Mouse (Mus musculus) adrenal gland, adult 2 months (tissue): ENCODE data around the gene C3. TPM values are rescaled to one million over a fixed set of nuclear protein-coding genes. Genes with fewer than 3 reads are reported as not detected.
A peak's percentile ranks its signal among the peaks of the same experiment; 100 is the strongest.

ENCODE experiments used
- DNase-seq: peaks from one replicate; pipeline ENCODE4 v3.0.0; 2021
- polyA plus RNA-seq: library from polyadenylated mRNA; depleted of rRNA; stranded (reverse); fragments of >200 nt; gene quantifications from 2 replicates; pipeline ENCODE4 v1.2.3, GENCODE M21; 2012
- total RNA-seq, 2 experiments: library from RNA; stranded (reverse); gene quantifications; 2 replicates each; pipeline ENCODE4 v1.2.3; 2021

The C3 gene
- total and polyA plus RNA-seq, 3 experiments: 382 to 3,178 (median 767) TPM

- DNase-seq: peak; percentile 80
Observed at GRCm38 (mm10) chr17:57250461-57251160, 22.7 kb upstream of the C3 start.

- peak; percentile 99 for DNase-seq
Observed at GRCm38 (mm10) chr17:57249186-57250181, 21.5 kb upstream of the C3 start, which contains the start of gene Trip10. Gene Trip10, plus strand, starts transcription at chr17:57249455.

- DNase-seq: no peak
Observed at GRCm38 (mm10) chr17:57248771-57249170, 20.8 kb upstream of the C3 start.

- peak; percentile 92 for DNase-seq
Observed at GRCm38 (mm10) chr17:57248201-57248699, 20.3 kb upstream of the C3 start, which contains the start of gene Gpr108. Gene Gpr108, minus strand, starts transcription at chr17:57248446.

- DNase-seq: peak; percentile 96
Observed at GRCm38 (mm10) chr17:57247393-57248200, 19.7 kb upstream of the C3 start.

- no peak for DNase-seq
Observed at GRCm38 (mm10) chr17:57246663-57247392, 18.9 kb upstream of the C3 start.

- DNase-seq: no peak
Observed at GRCm38 (mm10) chr17:57245311-57245929, 17.5 kb upstream of the C3 start.

GRCm38 (mm10) chr17:57243650-57244370, 15.9 kb upstream of the C3 start:
- no peak for DNase-seq

- DNase-seq: no peak
Observed at GRCm38 (mm10) chr17:57237181-57237580, 9.2 kb upstream of the C3 start.

- DNase-seq: no peak
Observed at GRCm38 (mm10) chr17:57235803-57236202, 7.9 kb upstream of the C3 start.

- DNase-seq: no peak
Observed at GRCm38 (mm10) chr17:57234254-57234928, 6.5 kb upstream of the C3 start.

- peak; percentile 52 for DNase-seq
Observed at GRCm38 (mm10) chr17:57233038-57233437, 5.1 kb upstream of the C3 start.

GRCm38 (mm10) chr17:57232200-57232599, 4.3 kb upstream of the C3 start:
- DNase-seq: no peak

- DNase-seq: peak; percentile 40
Observed at GRCm38 (mm10) chr17:57231321-57231771, 3.4 kb upstream of the C3 start.

GRCm38 (mm10) chr17:57230728-57231125, 2.8 kb upstream of the C3 start:
- peak; percentile 49 for DNase-seq

GRCm38 (mm10) chr17:57229851-57230727, 2.2 kb upstream of the C3 start:
- DNase-seq: peak; percentile 52

GRCm38 (mm10) chr17:57228873-57229272, 937 bp upstream of the C3 start:
- no peak for DNase-seq

GRCm38 (mm10) chr17:57227468-57227867, 468 bp downstream of the C3 start:
- no peak for DNase-seq
